Mouse (Mus musculus) embryo, embryonic 9.5 days (tissue): ENCODE measurements at regions not wholly inside any gene's neighbourhood (a gene's known extent, or its start where the extent isn't known, plus 50 kb on each side); places are given as distances from the start of the nearest gene placed in this dataset.

ENCODE experiments used
- DNase-seq: peaks from one replicate; pipeline ENCODE4 v3.0.0-alpha.2; 2017; ENCODE audit errors: extremely low spot score

- no peak for DNase-seq
Observed at GRCm38 (mm10) chr17:22795213-22795612, 71.7 kb downstream of the Zfp945 start.

- no peak for DNase-seq
Observed at GRCm38 (mm10) chr17:22784481-22784880, 82.5 kb downstream of the Zfp945 start.

DNA sequence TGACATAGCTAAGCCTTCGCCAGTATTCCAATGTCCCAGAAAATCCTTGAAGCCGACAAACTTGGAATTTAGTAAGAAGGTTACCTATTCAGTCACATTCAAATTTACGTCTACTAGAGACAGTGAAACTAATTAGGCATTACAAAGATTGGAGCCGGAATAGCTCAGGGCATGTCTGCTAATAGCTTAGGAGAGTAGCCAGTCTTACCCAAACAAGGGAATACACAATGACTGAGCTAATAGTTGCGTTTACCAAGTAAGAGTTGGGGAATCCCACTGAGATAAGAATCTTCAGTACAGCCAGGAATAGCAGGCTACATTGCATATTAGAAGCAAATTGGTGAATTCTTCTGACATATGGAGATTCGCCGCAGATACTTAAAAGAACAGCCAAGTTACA is 121.2 kb downstream of the Zfp945 start:
- DNase-seq = no peak

GRCm38 (mm10) chr17:22739581-22740178 is 127.3 kb downstream of the Zfp945 start:
- peak; percentile 82 for DNase-seq

- no peak for DNase-seq
Observed at GRCm38 (mm10) chr17:22739173-22739572, 127.8 kb downstream of the Zfp945 start.

- no peak for DNase-seq
Observed at GRCm38 (mm10) chr17:22736360-22736759, 130.6 kb downstream of the Zfp945 start.
